Comparison of ENCODE assay signal across 9 mouse cellular contexts in the genomic region with DNA sequence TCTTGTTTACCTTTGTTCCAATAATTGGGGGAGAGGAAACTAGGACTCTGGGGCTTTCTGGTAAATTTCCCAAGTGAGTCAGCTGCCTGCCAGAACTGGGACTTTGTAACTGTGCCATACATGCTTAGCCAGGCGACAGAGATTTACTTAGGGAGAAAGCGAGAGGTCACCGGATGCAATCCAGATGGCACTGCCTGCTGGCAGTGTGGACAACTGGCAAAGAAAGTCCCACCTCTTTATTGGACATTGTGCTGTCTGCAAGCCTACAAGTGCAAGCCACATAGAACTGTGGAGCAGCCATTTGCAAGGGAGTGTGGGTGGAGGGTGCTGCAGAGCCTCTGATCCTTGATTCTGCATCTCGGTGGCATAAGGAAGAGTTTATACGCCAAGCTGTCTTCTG.
DNase-seq lines count a peak whose midpoint lies in the region; ATAC-seq lines count a peak whose summit lies in the region.
"Had no signal": no experiment of that assay in that cellular context is flagged by ENCODE, and none has a peak within 500 bp of the region (broad histone marks: within the 10 kb centered on the region; RNA-seq: fewer than 3 reads in every experiment).

No protein-coding gene starts in this region.

- H3K36me3 ChIP-seq in forebrain, embryonic 13.5 days (ENCODE audit: poor library complexity, severe bottlenecking), result no peaks in the 10 kb centered on the region
- no peaks in the 10 kb centered on the region for H3K36me3 ChIP-seq in forebrain, embryonic 11.5 days (ENCODE audit: control insufficient read depth, insufficient read depth, low read length)
- no peaks in the 10 kb centered on the region for H3K36me3 ChIP-seq in limb, embryonic 10.5 days
- H3K36me3 ChIP-seq in heart, embryonic 12.5 days, result no peaks in the 10 kb centered on the region
- H3K36me3 ChIP-seq: limb, embryonic 15.5 days had no signal

- no peak for DNase-seq in forebrain, embryonic 11.5 days (ENCODE audit: low spot score)
- DNase-seq in adrenal gland, postnatal 25 days, result peak; percentile 27
- peak; percentile 5 for DNase-seq in hindlimb bud, embryonic 11.5 days (ENCODE audit: extremely low spot score, low read depth, low spot score)
- peak; percentile 30 for DNase-seq in limb, embryonic 10.5 days (ENCODE audit: low spot score)

- H3K9ac ChIP-seq in forebrain, embryonic 13.5 days, result no peak overlapping the region
- H3K9ac ChIP-seq in forebrain, embryonic 11.5 days (ENCODE audit: low read length), result no peak overlapping the region
- H3K9ac ChIP-seq in heart, embryonic 12.5 days, result no peak overlapping the region
- H3K9ac ChIP-seq: limb, embryonic 15.5 days had no signal

- peaks cover 12% of the 10 kb centered on the region for H3K4me1 ChIP-seq in forebrain, embryonic 13.5 days
- no peaks in the 10 kb centered on the region for H3K4me1 ChIP-seq in forebrain, embryonic 11.5 days (replicated peaks; ENCODE audit: control insufficient read depth, insufficient read depth, low read length)
- H3K4me1 ChIP-seq in limb, embryonic 10.5 days, result peaks cover 15% of the 10 kb centered on the region
- H3K4me1 ChIP-seq in heart, embryonic 12.5 days (replicated peaks), result peaks cover 10% of the 10 kb centered on the region

- no peaks in the 10 kb centered on the region for H3K9me3 ChIP-seq in forebrain, embryonic 13.5 days (replicated peaks)
- H3K9me3 ChIP-seq in forebrain, embryonic 11.5 days (ENCODE audit: control insufficient read depth, low read length), result no peaks in the 10 kb centered on the region
- H3K9me3 ChIP-seq in limb, embryonic 10.5 days (replicated peaks), result no peaks in the 10 kb centered on the region
- H3K9me3 ChIP-seq in heart, embryonic 12.5 days (replicated peaks), result no peaks in the 10 kb centered on the region
- H3K9me3 ChIP-seq: limb, embryonic 15.5 days had no signal

- WGBS in forebrain, embryonic 13.5 days, result 55% methylated on average over 5 of the region's 5 CpGs
- 75% methylated on average over 5 of the region's 5 CpGs for WGBS in forebrain, embryonic 11.5 days
- WGBS in limb, embryonic 10.5 days, result 64% methylated on average over 5 of the region's 5 CpGs
- 74% methylated on average over 5 of the region's 5 CpGs for WGBS in heart, embryonic 12.5 days

- ATAC-seq in forebrain, embryonic 13.5 days, result 0 out of 2 replicates have a peak, but pooled peaks have one; percentile 24
- ATAC-seq in forebrain, embryonic 11.5 days (replicated peaks; ENCODE audit: low FRiP score), result no peak
- ATAC-seq in megakaryocyte-erythroid progenitor cell, adult 5-6 weeks (replicated peaks; ENCODE audit: low FRiP score, low TSS enrichment, poor library complexity, severe bottlenecking), result no peak; the same call in 1 of the 2 replicates
- no peak for ATAC-seq in erythroblast, adult 5-6 weeks (replicated peaks; ENCODE audit: low FRiP score, poor library complexity, severe bottlenecking)
- no peak for ATAC-seq in heart, embryonic 12.5 days (ENCODE audit: insufficient number of reproducible peaks, low FRiP score)

- H3K27ac ChIP-seq in forebrain, embryonic 13.5 days, result peak overlapping the region; percentile 16; the same call in 1 of the 2 replicates
- no peak overlapping the region for H3K27ac ChIP-seq in forebrain, embryonic 11.5 days (ENCODE audit: low read depth, low read length)
- H3K27ac ChIP-seq in limb, embryonic 10.5 days, result no peak overlapping the region
- H3K27ac ChIP-seq in heart, embryonic 12.5 days (ENCODE audit: poor library complexity, severe bottlenecking), result no peak overlapping the region
- H3K27ac ChIP-seq: limb, embryonic 15.5 days had no signal

- no peak overlapping the region for H3K4me2 ChIP-seq in forebrain, embryonic 13.5 days
- no peak overlapping the region for H3K4me2 ChIP-seq in forebrain, embryonic 11.5 days (ENCODE audit: low read depth, low read length, severe bottlenecking)
- no peak overlapping the region for H3K4me2 ChIP-seq in heart, embryonic 12.5 days
- H3K4me2 ChIP-seq: limb, embryonic 15.5 days had no signal

- H3K4me3 ChIP-seq in forebrain, embryonic 13.5 days, result no peak overlapping the region
- H3K4me3 ChIP-seq in forebrain, embryonic 11.5 days (ENCODE audit: low read depth, low read length), result no peak overlapping the region
- no peak overlapping the region for H3K4me3 ChIP-seq in limb, embryonic 10.5 days
- no peak overlapping the region for H3K4me3 ChIP-seq in heart, embryonic 12.5 days
- H3K4me3 ChIP-seq: limb, embryonic 15.5 days had no signal

- H3K27me3 ChIP-seq in forebrain, embryonic 13.5 days, result no peaks in the 10 kb centered on the region
- H3K27me3 ChIP-seq in forebrain, embryonic 11.5 days (ENCODE audit: control insufficient read depth, insufficient read depth, low read length), result no peaks in the 10 kb centered on the region
- no peaks in the 10 kb centered on the region for H3K27me3 ChIP-seq in limb, embryonic 10.5 days (ENCODE audit: low read depth, poor library complexity, severe bottlenecking)
- no peaks in the 10 kb centered on the region for H3K27me3 ChIP-seq in heart, embryonic 12.5 days (replicated peaks)
- H3K27me3 ChIP-seq: limb, embryonic 15.5 days had no signal
